Mouse (Mus musculus): Measurements from ENCODE around the gene A730015C16Rik. TPM values are rescaled to one million over a fixed set of nuclear protein-coding genes. Genes with fewer than 3 reads are reported as not detected.
A peak's percentile ranks its signal among the peaks of the same experiment; 100 is the strongest.

Gene A730015C16Rik
- polyA plus RNA-seq, 1 experiment from 2014 or later, result 1.7 TPM

DNA sequence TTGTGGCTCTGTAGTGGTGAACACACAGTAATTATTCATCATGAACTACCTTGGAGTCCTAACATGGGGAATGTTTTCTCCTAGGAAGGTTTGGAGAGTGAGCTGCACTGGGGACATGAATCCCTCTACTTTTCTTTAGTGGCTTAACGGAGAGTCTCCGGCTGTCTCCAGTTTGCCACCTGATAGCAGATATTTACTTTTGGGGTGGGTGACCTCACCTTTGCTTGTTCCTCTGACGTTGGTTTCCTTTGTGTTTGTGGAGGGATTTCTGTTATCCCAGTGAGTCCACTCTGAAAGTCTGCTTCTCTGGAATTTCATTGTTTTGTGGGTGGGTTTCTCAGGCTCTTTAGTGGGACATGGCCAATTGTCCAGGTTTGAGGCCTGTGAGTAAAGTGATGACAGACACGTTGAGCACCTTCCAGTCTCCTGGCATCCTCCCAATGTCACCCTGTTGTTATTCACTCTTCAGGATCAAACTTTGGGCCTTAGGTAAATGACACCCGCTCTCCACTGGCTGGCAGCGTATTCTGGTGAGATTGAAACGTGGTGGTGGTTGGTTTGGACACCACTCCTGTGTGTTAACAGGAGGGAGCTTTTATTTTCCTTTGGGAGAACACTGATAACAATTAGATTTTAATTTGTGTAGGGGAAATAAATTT lies 6.4 kb downstream of the A730015C16Rik start:
- peaks cover 25% of the 10 kb centered on the region for H3K36me3 ChIP-seq (replicated peaks)
- no peak overlapping the region for H3K27ac ChIP-seq
- H3K4me1 ChIP-seq, result peaks cover 14% of the 10 kb centered on the region
- H3K27me3 ChIP-seq (ENCODE audit: poor library complexity, severe bottlenecking), result no peaks in the 10 kb centered on the region
- H3K9me3 ChIP-seq, result no peaks in the 10 kb centered on the region
- DNase-seq (ENCODE audit: extremely low spot score, low spot score), result no peak
- 90% methylated on average over 7 of the region's 7 CpGs for whole genome bisulfite sequencing
- H3K4me3 ChIP-seq, result no peak overlapping the region

DNA sequence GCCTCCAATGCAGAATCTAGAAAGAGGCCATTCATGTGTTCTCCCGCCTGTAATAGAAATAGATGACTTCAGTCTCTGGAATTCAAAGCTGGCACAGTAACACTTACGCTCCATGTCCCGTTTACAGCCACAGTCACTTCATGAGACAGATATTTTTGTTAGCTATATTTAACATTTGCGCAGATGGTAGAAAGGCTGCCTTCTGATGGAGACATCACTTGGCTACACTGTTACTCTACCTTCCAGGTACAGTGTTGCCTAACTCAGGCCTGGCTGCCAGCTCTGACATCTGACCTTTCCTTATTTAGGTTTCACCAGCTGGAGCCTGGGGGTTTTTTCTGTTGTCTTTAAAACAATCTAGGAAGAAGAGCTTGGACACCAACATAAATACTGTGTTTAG lies 10.4 kb downstream of the A730015C16Rik start:
- Histone ChIP-seq H3K27me3 (ENCODE audit: poor library complexity, severe bottlenecking) (no peaks in the 10 kb centered on the region), H3K4me3 (no peak overlapping the region), H3K27ac (no peak overlapping the region), H3K4me1 (peaks cover 24% of the 10 kb centered on the region), H3K9me3 (no peaks in the 10 kb centered on the region), H3K36me3 (replicated peaks) (peaks cover 25% of the 10 kb centered on the region)
- DNase-seq (ENCODE audit: extremely low spot score, low spot score), result no peak
- 89% methylated on average over 4 of the region's 4 CpGs for WGBS

- peaks cover 11% of the 10 kb centered on the region for H3K36me3 ChIP-seq (replicated peaks)
- peak overlapping the region; percentile 99 for H3K27ac ChIP-seq
- H3K27me3 ChIP-seq (ENCODE audit: poor library complexity, severe bottlenecking), result no peaks in the 10 kb centered on the region
- no peak for DNase-seq (ENCODE audit: extremely low spot score, low spot score)
- H3K9me3 ChIP-seq, result no peaks in the 10 kb centered on the region
- 65% methylated on average over 3 of the region's 3 CpGs for WGBS
- H3K4me1 ChIP-seq, result peaks cover 33% of the 10 kb centered on the region
- peak overlapping the region; percentile 77 for H3K4me3 ChIP-seq
These were observed 12.9 kb downstream of the A730015C16Rik start for GRCm38 (mm10) chr4:108835496-108835895.

GRCm38 (mm10) chr4:108834971-108835311 lies 13.5 kb downstream of the A730015C16Rik start:
- peaks cover 12% of the 10 kb centered on the region for H3K36me3 ChIP-seq (replicated peaks)
- peak; percentile 25 for DNase-seq (ENCODE audit: extremely low spot score, low spot score)
- peak overlapping the region; percentile 77 for H3K4me3 ChIP-seq
- no peaks in the 10 kb centered on the region for H3K9me3 ChIP-seq
- WGBS, result 1% methylated on average over 15 of the region's 15 CpGs
- H3K27me3 ChIP-seq (ENCODE audit: poor library complexity, severe bottlenecking), result no peaks in the 10 kb centered on the region
- peak overlapping the region; percentile 99 for H3K27ac ChIP-seq
- peaks cover 33% of the 10 kb centered on the region for H3K4me1 ChIP-seq

DNA sequence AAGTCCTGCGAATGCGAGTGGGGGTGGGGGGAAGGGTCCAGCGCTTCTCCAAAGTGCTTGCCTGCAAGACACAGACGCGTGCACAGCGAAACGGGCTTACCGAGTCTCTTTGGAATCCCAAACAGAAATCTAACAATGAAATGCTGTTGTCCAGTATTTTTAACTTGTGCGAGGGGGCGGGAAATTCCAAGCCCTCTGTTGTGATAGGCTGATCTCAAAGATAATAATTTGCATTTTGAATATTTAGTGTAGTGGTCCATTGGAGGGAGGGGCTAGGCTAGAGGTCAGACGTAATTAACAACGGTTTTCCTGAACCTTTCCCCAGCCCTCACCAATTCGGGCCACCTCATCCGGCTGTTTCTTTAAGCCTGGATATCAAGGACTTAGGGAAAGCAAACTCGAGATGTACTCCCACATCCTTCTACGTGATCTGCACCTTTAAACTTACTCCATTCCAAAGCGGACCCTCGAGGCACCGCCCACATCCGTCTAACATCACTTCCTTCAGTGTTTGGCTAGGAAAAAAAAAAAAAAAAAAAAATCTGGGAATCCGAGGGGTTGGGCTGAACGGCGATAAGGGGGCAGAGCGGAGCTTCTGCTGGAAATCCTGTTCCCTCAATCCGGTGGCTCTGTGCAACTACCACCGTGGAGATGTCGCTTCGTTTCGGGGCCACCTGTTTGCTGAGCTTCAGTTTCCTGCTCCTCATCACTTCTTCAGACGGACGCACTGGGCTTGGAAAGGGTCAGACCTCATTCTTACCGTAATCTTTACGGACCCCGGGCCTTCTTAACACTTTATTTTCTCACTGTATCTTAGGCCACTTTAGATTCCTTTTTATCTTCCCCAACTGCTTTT lies 14.1 kb downstream of the A730015C16Rik start, which contains the start of gene Txndc12:
Txndc12 (plus strand) TSS at position 487 of the 856 bp plus-strand sequence.
- Histone ChIP-seq H3K36me3 (replicated peaks) (peaks cover 18% of the 10 kb centered on the region), H3K9me3 (no peaks in the 10 kb centered on the region), H3K4me1 (peaks cover 33% of the 10 kb centered on the region), H3K27me3 (ENCODE audit: poor library complexity, severe bottlenecking) (no peaks in the 10 kb centered on the region), H3K4me3 (peak within 1 kb of the TSS; percentile 77), H3K27ac (peak within 1 kb of the TSS; percentile 99)
- peak; percentile 90 for DNase-seq (ENCODE audit: extremely low spot score, low spot score)
- under 1% methylated on average over 34 of the region's 34 CpGs for WGBS

DNA sequence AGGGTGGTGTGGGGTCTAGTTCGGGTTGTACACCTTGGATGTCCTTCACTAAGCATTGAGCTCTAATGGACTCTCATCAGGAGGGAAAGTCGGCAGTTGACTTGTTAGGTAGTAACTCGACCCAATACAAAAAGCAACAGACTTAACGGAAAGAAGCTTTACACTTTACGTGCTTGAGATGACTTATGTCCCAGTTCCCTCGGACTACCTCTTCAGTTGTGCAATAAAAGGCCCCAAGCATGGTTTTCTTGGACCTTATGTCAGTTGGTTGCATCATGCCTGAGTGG lies 14.6 kb downstream of the A730015C16Rik start:
- Histone ChIP-seq H3K4me3 (peak overlapping the region; percentile 77), H3K4me1 (peaks cover 33% of the 10 kb centered on the region), H3K27ac (peak overlapping the region; percentile 99), H3K9me3 (no peaks in the 10 kb centered on the region), H3K27me3 (ENCODE audit: poor library complexity, severe bottlenecking) (no peaks in the 10 kb centered on the region), H3K36me3 (replicated peaks) (peaks cover 23% of the 10 kb centered on the region)
- WGBS, result 0% methylated on average over 6 of the region's 6 CpGs
- DNase-seq (ENCODE audit: extremely low spot score, low spot score), result no peak

GRCm38 (mm10) chr4:108832916-108833827 lies 15.2 kb downstream of the A730015C16Rik start, which contains the start of gene Btf3l4:
Gene Btf3l4, minus strand, starts transcription at chr4:108833614.
- no peaks in the 10 kb centered on the region for H3K9me3 ChIP-seq
- WGBS, result under 1% methylated on average over 71 of the region's 73 CpGs
- peak within 1 kb of the TSS; percentile 77 for H3K4me3 ChIP-seq
- DNase-seq (ENCODE audit: extremely low spot score, low spot score), result peak; percentile 96
- peak within 1 kb of the TSS; percentile 99 for H3K27ac ChIP-seq
- peaks cover 33% of the 10 kb centered on the region for H3K4me1 ChIP-seq
- H3K27me3 ChIP-seq (ENCODE audit: poor library complexity, severe bottlenecking), result no peaks in the 10 kb centered on the region
- H3K36me3 ChIP-seq (replicated peaks), result peaks cover 25% of the 10 kb centered on the region

DNA sequence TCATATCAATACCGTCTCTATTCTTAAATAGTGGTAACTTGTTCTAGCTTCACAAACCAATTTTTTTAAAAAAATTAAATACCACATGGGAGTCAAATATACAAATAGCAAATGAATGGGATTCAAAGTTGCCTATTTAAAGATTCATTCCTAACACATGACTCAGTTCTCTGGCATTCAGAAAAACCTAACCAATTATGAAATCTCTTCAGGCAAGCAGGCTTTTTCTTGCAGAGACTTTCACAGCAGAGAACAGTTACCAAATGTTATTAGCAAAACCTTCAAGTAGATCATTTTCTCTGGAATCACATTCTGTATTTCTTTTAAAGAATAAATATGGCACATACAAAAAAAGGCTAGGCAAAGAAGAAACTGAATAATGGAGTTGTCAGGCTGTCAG lies 17.7 kb downstream of the A730015C16Rik start:
- peaks cover 21% of the 10 kb centered on the region for H3K4me1 ChIP-seq
- H3K4me3 ChIP-seq, result no peak overlapping the region
- 92% methylated on average over 1 of the region's 1 CpGs for WGBS
- no peak for DNase-seq (ENCODE audit: extremely low spot score, low spot score)
- no peak overlapping the region for H3K27ac ChIP-seq
- peaks cover 50% of the 10 kb centered on the region for H3K36me3 ChIP-seq (replicated peaks)
- H3K27me3 ChIP-seq (ENCODE audit: poor library complexity, severe bottlenecking), result no peaks in the 10 kb centered on the region
- no peaks in the 10 kb centered on the region for H3K9me3 ChIP-seq

GRCm38 (mm10) chr4:108826643-108827042 lies 21.8 kb downstream of the A730015C16Rik start:
- no peak for DNase-seq (ENCODE audit: extremely low spot score, low spot score)
- peaks cover 5% of the 10 kb centered on the region for H3K4me1 ChIP-seq
- H3K27me3 ChIP-seq (ENCODE audit: poor library complexity, severe bottlenecking), result no peaks in the 10 kb centered on the region
- no peaks in the 10 kb centered on the region for H3K9me3 ChIP-seq
- H3K27ac ChIP-seq, result no peak overlapping the region
- peaks cover 90% of the 10 kb centered on the region for H3K36me3 ChIP-seq (replicated peaks)
- no peak overlapping the region for H3K4me3 ChIP-seq
- 96% methylated on average over 2 of the region's 2 CpGs for WGBS

- Histone ChIP-seq H3K4me3 (no peak overlapping the region), H3K27ac (no peak overlapping the region), H3K4me1 (no peaks in the 10 kb centered on the region), H3K36me3 (replicated peaks) (peaks cover 96% of the 10 kb centered on the region), H3K9me3 (no peaks in the 10 kb centered on the region), H3K27me3 (ENCODE audit: poor library complexity, severe bottlenecking) (no peaks in the 10 kb centered on the region)
- DNase-seq (ENCODE audit: extremely low spot score, low spot score), result no peak
- WGBS, result 79% methylated on average over 1 of the region's 1 CpGs
These were observed 22.3 kb downstream of the A730015C16Rik start for GRCm38 (mm10) chr4:108826096-108826495.

DNA sequence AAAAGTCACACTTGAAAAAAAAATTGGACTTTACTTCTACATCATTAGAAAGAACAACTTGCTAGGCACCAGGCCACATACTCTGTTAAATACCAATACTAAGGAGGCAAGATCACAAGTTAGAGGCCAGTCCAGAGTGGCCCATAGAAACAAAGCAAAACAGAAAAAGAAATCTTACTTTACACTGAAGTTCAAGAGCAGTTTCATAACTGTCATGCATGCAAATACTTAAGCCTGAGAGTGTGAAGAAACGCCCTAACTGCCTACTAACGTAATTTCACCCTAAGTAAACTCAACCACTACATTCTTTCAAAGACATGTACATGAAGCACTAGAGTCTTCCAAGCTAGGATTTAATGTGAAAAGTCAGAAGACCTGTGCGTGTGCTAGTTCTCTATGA lies 22.7 kb downstream of the A730015C16Rik start:
- Histone ChIP-seq H3K9me3 (no peaks in the 10 kb centered on the region), H3K4me1 (no peaks in the 10 kb centered on the region), H3K4me3 (no peak overlapping the region), H3K36me3 (replicated peaks) (peaks cover 99% of the 10 kb centered on the region), H3K27me3 (ENCODE audit: poor library complexity, severe bottlenecking) (no peaks in the 10 kb centered on the region), H3K27ac (no peak overlapping the region)
- DNase-seq (ENCODE audit: extremely low spot score, low spot score), result no peak
- WGBS, result 95% methylated on average over 3 of the region's 3 CpGs

- Histone ChIP-seq H3K27ac (no peak overlapping the region), H3K4me1 (no peaks in the 10 kb centered on the region), H3K9me3 (no peaks in the 10 kb centered on the region), H3K4me3 (no peak overlapping the region), H3K27me3 (ENCODE audit: poor library complexity, severe bottlenecking) (no peaks in the 10 kb centered on the region), H3K36me3 (replicated peaks) (peaks cover 18% of the 10 kb centered on the region)
- WGBS, result 74% methylated on average over 6 of the region's 6 CpGs
- DNase-seq (ENCODE audit: extremely low spot score, low spot score), result no peak
These were observed 36.9 kb downstream of the A730015C16Rik start for GRCm38 (mm10) chr4:108811550-108811949.

All from forebrain, embryonic 10.5 days (tissue).